8 mouse cellular contexts compared by ENCODE assay signal in genomic region chr17:56672941-56673646, GRCm38 (mm10). TPM values are rescaled to one million over a fixed set of nuclear protein-coding genes. Genes with fewer than 3 reads are reported as not detected.
DNase-seq lines count a peak whose midpoint lies in the region; ATAC-seq lines count a peak whose summit lies in the region.

Gene Ranbp3, plus strand, starts transcription at chr17:56673294.

- H3K27me3 ChIP-seq in hindbrain, embryonic 16.5 days (replicated peaks; ENCODE audit: control insufficient read depth, insufficient read depth, low read length), result peaks cover 3% of the 10 kb centered on the region; the same call in 1 of the 2 replicates

- peak within 1 kb of the TSS; percentile 96 for H3K9ac ChIP-seq in hindbrain, embryonic 16.5 days (ENCODE audit: low read depth, low read length)

- H3K36me3 ChIP-seq in hindbrain, embryonic 16.5 days (ENCODE audit: control insufficient read depth, insufficient read depth, low read length), result no peaks in the 10 kb centered on the region
- H3K36me3 ChIP-seq in macrophage (ENCODE audit: inconsistent target), result peaks cover 7% of the 10 kb centered on the region; the same call in 1 of the 2 replicates

- peak within 1 kb of the TSS; percentile 89 for H3K27ac ChIP-seq in hindbrain, embryonic 16.5 days (ENCODE audit: low read depth, low read length)
- peak within 1 kb of the TSS; percentile 59 for H3K27ac ChIP-seq in macrophage

- 0% methylated on average over 31 of the region's 66 CpGs for WGBS in hindbrain, embryonic 16.5 days
- under 1% methylated on average over 62 of the region's 66 CpGs for WGBS in macrophage (ENCODE audit: missing documents)

- no peaks in the 10 kb centered on the region for H3K9me3 ChIP-seq in hindbrain, embryonic 16.5 days (ENCODE audit: control insufficient read depth, low read length)

- H3K4me1 ChIP-seq in hindbrain, embryonic 16.5 days (ENCODE audit: control insufficient read depth, insufficient read depth, low read depth, low read length), result peaks cover 31% of the 10 kb centered on the region

- peaks cover 45% of the 10 kb centered on the region for H3K79me2 ChIP-seq in macrophage (ENCODE audit: inconsistent target)

- peak; percentile 98 for DNase-seq in WW6 (ENCODE audit: low read depth, low spot score)
- DNase-seq in cerebellum, postnatal 4 days (ENCODE audit: low spot score in 2 of 2), result peak; percentile 98 to 99
- peak; percentile 99 for DNase-seq in gastrocnemius, adult 18-20 months (ENCODE audit: low spot score)
- peak; percentile 98 to 100 for DNase-seq in left cerebral cortex, adult 18-20 months (ENCODE audit: low spot score in 2 of 2)
- DNase-seq in right cerebral cortex, adult 18-20 months, result peak; percentile 100
- peak; percentile 96 for DNase-seq in urinary bladder, postnatal 10 days (ENCODE audit: low spot score)

- H3K4me3 ChIP-seq in hindbrain, embryonic 16.5 days (ENCODE audit: low read length), result peak within 1 kb of the TSS; percentile 92
- peak within 1 kb of the TSS; percentile 76 for H3K4me3 ChIP-seq in macrophage (ENCODE audit: inconsistent target)

- ATAC-seq in hindbrain, embryonic 16.5 days, result peak; percentile 91

- peak within 1 kb of the TSS; percentile 88 for H3K4me2 ChIP-seq in hindbrain, embryonic 16.5 days (ENCODE audit: low read length)

RNA-seq across cellular contexts. Expression of gene Ranbp3, which starts in this region (rescaled TPM):
- 10 to 100 TPM; 36.1 to 39.6 TPM for total RNA-seq in gastrocnemius, adult 18-20 months (2021)
- polyA plus RNA-seq in hindbrain, embryonic 16.5 days (2015; fragmentation: Nextera tagmentation; extraction: Ambion mirVana), result 100 and 110 TPM in 2 replicates
- total RNA-seq in left cerebral cortex, adult 18-20 months (2021), result 10 to 100 TPM; 89.7 to 91.2 TPM
- total RNA-seq in macrophage (2018; cell fraction: chromatin; rRNA removed), result 100 to 1,000 TPM in 4 of 26 experiments, 10 to 100 TPM in 22; 47.2 to 136 (median 85.8) TPM
- total RNA-seq in macrophage (2018; cell fraction: cytosol; rRNA removed), result 10 to 100 TPM; 27.1 to 43.6 (median 38.2) TPM
- 10 to 100 TPM; 42.6 to 93.1 (median 57.1) TPM for total RNA-seq in macrophage (2018; cell fraction: nucleus; rRNA removed)
- polyA plus RNA-seq in macrophage (2018), result 29.0 to 44.8 TPM (median 40.5 TPM) in 3 replicates

Comparison
In these comparisons a context has a peak if more than half of its experiments do, and no peak if none do; other contexts are left out.
1. Peak in every context shown above with its lines: DNase-seq, ATAC-seq, H3K4me3 ChIP-seq and H3K27ac ChIP-seq.